Mouse (Mus musculus) right cerebral cortex, postnatal 10 days (tissue): ENCODE measurements around the gene AW011738.

ENCODE experiments used
- DNase-seq, 2 experiments: peaks; one replicate each; pipeline ENCODE4 v3.0.0; 2021; ENCODE audit warnings: low spot score in 2 of 2

The AW011738 gene

DNA sequence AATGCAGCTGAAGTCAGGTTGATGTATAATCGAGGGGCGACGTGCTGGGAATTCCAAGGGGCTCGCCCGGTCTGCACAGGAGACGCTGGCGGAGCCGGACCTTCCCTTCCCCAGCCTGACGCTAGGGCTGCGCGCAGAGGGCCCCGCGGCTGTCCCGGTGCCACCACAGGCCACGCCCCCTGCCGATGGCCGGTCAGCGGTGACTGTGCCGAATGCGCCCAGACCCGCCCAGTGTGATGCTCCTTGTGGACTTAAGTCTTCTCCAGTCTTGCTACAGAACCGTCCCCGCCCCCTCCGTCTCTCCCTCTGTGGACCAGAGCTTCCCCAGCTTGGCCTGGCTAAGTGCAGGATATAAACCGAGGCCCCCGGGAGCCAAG lies 5.3 kb upstream of the AW011738 start:
- peak; percentile 88 to 90 for DNase-seq

DNA sequence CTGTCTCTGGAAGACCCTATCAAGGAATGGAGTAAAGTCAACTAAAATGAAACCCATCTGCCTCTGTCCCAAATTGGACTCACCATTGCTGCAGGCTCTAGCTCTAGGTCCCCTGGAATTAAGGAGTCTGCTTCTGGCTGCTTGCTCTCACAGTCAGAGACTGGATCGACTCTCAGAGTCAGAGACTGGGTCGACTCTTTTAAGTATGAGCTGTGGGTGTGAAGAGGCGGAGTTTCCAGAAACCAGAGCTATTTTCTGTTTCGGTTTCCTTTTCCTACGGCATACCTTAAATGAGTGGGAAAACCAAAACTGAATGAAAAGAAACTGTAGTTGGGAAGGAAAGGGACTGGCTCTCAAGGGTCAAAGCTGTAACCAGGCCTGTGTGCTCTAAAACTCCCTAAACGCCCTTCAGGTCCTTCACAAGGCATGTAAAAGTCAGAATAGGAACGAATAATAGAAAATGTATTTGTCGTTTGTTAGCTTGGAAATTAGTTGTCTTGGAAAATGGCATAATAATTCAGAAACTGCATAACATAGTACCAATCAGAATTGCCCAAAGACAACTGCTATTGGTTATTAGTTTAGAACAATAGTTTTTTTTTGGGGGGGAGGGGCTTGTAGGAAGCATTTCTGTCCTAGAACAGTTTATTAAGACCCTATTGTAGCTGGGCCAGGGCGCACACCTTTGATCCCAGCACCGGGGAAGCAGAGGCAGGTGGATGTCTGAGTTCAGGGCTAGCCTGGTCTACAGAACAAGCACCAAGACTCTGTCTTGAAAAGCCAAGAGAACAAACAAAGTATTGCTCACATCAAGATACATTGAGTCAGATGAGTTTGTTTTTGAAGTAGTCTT lies 2.3 kb upstream of the AW011738 start, which contains the start of gene Isg15:
TSS of gene Isg15 (minus strand) at position 196 of the 853 bp plus-strand sequence.
- no peak for DNase-seq

DNA sequence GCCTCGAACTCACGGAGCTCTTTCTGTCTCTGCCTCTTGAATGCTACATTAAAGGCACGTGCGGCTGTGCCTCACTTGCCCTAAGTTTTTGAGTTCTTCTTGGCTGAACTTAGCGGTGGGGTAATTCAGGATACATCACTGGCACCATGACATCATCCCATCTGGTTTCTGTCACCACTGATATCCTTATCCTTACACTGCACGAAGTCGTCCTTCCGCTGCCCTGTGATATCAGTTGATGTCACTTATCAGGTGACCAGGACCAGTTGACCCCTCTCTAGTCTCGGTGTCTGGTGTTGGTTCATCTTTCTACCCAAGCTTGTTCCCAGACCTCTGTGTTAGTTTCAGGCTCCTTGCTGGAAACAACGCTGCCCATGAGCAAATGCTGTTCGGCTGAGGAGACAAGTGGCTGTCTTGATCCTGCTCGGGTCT lies 626 bp upstream of the AW011738 start:
- DNase-seq = no peak

DNA sequence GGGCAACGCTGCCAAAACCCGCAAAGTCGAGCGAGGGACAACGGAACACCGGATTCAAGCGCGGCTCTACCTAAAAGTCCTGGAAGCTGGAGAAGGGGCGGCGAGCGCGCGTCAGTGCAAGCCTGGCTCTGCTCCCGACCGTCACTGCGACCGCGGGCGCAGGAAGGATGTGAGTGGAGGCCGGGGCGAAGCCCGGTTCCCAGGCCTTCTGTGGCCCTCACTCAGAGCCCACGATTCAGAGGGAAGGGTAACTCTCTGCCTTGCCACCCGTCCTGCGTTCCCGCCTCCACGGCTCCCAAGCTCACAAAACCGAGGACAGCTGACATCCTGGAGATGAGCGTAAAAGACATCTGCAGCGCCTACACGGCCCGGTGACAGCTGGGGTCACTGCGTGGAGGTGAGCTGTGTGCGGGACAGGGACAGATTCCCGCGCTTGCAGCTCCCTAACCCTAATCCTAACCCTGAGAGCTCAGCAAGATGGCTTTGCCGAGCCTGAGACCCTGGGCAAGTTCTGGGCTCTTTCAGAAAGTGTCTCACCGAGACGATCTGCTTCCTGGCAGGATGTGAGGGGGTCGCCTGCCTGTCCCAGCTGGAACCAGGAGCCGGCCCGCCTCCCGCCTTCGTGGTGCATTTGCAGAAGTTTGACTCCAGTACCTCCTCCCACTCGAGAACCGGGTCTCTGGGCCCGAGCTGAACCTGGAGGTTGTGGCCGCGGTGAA lies 468 bp downstream of the AW011738 start:
- DNase-seq = no peak

DNA sequence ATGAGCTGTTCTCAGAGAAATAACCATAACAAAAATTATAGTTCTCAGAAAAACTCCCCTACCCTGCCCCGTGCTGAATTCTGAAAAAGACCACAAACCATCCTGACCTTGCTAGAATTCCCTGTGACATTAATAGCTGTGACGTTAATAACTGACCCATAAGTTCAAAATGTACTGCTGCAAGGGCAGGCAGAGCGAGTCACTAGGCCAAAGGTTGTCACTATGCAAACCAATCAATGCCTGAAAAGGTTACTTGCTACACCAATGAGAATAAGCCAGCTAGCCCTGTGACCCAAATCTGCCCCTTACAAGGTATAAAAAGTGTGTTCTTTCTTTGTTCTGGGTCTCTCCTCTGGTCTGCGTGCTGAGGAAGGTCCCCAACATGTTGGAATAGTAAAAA lies 5.8 kb downstream of the AW011738 start:
- no peak for DNase-seq

DNA sequence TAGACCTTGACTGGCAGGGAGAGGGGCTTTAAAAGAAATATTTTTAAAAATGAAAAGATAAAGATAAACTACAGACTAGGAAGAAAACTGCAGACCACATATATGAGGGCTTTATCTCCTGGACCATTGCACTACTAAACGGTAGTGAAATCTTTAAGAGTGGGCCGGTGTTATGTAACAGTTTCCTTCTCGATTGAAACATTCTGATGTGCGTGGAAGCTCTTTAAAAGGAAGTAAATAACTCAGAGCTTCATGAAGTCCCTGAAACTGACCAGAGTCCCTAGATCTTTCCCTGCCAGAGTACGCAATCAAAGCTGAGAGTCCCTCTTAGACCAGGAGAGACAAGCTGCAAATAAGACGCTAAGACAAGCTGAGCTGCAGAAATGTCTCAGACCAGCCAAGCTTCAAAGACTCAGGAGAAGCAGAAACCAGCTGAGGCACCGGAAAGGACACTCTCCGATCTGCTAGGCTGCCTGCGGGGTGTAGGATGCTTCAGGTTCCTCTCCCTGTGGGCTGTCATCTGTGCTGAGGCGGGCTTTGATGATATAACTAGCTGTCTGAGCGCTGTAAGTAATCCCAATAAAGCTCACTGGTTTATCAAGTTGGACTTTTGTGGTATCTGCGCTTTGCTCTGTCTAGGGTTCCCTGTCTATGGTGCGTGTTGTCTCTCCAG lies 7.0 kb downstream of the AW011738 start:
- DNase-seq = no peak

DNA sequence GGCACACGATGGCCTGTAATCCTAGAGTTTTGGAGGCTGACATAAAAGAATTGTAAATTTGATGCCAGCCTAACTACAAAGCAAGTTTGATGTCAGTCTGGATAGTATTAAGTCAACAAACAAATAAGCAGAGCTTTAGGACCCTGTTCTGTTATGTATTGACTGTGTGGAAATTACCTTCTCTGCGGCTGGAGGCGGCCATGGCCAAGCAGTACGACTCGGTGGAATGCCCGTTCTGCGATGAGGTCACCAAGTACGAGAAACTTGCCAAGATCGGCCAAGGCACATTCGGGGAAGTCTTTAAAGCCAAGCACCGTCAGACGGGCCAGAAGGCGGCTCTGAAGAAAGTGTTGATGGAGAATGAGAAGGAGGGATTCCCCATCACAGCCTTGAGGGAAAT lies 10.0 kb downstream of the AW011738 start:
- DNase-seq = no peak

DNA sequence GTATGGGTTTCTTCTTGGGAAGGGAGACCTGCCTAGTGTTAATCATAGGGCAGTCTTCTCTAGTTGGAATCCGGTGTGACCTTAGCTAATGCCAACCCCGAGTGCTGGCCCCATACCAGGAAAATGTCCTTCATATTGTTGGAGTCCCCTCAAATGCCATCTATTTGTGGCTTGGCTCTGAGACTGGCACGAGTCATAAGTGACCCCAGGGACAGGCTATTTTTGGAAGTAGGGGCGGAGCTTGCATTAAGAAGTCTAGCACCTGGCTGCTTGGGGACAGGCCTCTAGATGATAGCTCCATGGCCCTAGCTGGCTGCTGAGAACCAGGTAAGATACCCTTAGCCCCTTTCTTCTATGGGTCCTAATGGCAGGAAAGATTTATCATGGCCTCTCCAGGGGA lies 12.5 kb downstream of the AW011738 start, which contains the start of gene Perm1:
TSS of gene Perm1 (plus strand) at position 220 of the 400 bp plus-strand sequence.
- no peak for DNase-seq

DNA sequence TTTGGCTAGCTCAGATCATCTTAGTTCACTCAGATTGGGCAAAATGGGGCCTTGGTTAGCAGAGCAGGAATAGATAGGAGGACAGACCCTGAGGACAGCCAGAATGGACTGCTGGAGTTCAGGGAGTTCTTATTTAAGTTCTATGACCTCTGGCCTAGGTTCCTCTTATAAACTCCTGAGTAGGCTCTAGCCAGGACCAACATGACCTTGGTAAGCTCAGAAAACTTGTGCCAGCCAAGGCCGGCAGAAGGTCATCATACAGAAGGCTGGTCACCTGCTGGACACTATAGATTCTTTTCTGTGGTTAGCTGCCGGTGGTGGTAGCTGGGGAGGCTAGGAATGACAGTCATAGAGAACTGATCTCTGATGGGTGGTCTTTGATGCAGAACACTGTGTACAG lies 13.1 kb downstream of the AW011738 start:
- no peak for DNase-seq

DNA sequence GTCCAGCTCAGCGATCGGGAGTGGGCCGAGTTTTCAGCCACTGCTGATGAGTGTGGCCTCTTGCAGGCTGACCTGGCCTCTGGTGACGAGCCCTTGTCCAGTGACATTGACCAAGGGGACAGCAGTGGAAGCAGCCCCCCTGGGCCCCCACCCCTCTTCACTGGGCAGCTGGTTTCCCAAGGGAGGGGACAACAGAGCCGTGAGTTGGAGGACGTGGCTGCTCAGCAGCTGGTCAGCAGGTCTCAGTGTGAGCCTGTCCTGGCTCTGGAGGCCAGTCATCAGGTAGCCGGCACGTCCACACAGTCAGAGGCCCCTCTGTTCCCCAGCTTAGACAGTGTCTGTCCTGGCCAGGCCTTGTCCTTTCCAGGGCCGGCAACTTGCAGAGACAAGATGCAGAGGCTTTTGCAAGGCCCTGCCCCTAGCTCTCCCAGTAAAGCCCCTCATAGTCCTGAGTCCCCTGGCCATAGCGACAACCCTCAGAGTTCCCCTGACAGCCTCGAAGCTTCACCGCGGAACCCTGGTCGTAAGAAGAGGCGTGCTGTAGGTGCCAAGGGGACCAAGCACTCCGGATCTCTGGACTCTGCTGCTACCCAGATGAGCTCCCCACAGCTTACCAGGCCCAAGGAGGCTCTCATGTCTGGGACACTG lies 14.0 kb downstream of the AW011738 start:
- DNase-seq = no peak

DNA sequence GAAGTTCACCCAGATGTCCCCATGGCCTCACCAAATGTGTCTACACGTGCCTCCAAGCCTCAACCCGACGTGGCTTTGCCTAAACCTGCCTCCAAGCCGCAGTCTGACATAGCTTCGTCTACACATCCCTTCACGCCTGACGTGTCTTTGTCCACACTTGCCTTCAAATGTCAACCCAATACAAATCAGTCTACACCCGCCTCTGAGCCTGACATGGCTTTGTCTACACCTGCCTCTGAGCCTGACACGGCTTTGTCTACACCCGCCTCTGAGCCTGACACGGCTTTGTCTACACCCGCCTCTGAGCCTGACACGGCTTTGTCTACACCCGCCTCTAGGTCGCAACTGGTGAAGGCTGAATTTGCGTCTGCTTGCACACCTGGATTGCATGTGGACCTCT lies 14.7 kb downstream of the AW011738 start:
- DNase-seq = peak in 1 of 2 experiments; percentile 44

DNA sequence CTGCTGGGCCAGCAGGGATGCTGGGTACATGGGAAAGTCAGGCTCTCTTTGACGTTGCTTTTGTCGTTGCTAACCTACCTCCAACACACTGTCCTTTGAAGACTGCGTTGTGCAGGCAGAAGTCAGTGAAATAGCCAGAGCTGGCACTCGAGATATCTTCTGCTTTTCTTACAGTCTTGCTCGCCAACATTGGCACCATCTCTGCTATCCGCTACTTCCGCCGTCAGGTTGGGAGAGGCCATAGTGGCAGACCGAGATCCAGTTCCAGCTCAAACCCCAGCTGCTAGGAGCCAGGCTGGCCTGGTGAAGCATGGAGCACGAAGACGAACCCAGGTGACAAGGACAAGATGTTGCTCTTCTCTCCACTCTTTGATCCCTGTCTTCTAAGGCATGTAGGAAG lies 16.8 kb downstream of the AW011738 start:
- no peak for DNase-seq

DNA sequence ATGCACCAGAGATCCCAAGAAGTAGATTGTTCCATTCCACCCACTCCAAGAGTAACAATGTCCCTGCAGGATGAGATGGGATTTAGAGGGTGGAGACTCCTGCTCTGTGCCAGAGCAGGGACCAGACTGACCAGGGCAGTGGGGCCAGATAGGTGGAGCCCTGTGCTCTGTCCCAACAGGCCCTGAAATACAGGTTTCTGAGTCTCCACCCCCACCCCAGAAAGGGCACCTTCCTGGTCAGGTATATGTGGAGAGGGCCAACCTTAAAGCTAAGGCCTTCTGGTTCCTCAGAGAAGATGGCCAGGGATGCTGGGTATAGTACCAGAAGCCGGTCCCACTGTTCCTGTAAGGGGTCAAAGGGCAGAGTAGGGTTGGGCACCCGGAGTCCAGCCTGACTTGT lies 21.2 kb downstream of the AW011738 start:
- DNase-seq = no peak

DNA sequence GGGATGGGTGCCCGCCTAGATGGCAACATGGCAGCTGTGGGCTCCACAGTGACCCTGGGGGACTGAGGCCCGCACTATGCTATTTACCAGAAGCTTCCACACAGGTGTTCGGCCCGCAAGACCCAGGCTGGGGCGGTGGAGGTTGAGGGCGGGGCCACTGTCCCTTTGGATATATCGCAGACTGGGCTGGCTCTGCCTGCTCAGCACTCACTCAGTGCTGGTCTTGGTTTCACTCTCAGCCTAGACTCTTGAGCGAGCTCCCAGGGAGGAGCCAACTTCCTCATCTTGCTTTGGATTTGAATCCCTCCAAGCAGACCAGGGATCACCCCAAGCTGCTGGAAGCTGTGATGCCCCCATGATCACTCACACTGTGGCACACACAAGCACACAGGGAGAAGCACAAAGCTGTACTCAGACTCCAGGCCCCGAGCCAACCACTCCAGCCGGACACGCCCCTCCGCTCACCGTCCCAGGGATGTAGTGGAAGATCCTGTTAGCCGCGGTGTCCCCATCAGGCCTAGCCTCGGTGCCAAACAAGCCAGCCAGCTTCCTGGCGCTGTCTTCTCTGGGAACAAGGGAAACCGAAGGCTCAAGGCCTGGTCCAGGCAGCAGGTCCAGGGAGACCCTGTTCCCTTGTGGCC lies 24.8 kb downstream of the AW011738 start:
- DNase-seq = no peak

DNA sequence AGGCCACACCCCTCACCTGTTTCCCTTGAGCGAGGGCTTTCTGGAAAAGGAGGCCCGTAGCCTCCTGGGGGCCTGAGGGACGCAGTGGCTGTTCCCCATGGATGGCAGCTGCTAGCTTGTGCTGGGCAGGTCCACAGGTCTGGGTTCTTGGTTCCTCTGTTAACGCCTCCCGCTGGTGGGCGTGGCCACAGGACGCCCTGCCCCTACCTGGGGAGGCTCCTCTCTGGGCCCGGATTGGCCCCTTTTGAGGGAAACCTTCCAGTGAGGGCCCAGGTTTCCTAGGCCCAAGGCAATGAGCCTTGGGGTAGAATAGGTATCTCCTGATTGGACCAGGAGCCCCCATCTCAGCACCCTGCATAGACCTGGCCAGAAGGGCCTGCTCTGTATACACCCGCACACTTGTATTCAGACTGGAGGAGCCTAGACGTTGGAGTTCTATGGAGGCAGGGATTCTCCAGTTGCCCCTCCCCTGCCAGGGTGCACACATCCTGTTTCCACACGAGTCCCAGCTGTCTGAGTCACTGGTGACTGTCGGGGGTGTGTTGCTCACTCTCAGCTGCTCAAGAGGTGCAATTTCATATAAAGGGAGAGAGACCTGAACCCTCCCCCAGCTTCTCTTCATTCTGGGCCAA lies 25.4 kb downstream of the AW011738 start:
- no peak for DNase-seq

DNA sequence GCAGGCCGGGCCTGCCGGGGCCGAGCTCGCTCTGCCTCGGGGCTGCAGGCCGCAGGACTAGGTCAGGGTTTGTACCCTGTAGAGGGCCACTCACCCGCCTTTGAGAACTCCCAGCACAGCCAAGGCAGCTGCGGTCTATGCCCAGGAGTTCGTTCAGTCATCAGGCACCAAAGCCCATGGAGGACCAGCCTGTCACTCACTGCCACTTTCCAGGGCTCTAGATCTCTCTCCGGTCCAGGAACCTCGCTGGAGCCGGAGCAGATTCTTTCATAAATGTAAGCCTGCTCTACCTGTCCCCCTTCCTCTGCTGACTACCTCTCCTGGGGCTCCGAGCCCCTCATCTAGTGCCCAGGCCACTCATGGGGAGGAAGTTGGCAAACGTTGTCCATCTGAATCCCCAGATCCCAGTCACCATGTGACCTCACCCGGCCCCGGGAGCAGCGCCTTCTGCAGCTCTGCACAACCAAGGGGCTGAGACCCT lies 31.0 kb downstream of the AW011738 start:
- DNase-seq = no peak

DNA sequence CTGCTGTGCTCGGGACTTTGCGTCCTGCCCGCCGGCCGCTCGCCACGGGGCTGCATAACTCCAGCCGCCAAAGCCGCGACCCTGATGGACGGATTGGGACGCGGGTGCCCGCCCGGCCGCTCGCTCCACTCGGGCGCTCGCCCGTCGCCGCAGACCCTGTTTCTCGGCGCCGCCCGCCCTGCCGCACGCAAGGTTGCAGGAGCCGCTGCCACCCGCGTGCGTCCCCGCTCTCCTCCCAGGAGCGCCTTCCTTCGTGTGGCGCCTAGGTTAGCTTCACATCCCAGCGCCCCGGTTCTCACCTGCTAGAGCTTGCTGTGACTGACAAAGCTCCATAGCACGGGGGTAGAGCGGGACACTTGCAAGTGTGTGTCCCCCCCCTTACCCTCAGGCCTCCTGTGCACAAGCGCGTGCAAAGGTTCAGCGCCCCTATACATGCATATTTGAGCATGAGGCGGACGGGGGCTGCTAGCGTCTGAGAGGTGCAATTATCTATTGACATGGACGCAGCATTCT lies 31.7 kb downstream of the AW011738 start, which contains the start of gene Plekhn1:
TSS of gene Plekhn1 (minus strand) at position 157 of the 513 bp plus-strand sequence.
- DNase-seq = peak; percentile 85 to 87

DNA sequence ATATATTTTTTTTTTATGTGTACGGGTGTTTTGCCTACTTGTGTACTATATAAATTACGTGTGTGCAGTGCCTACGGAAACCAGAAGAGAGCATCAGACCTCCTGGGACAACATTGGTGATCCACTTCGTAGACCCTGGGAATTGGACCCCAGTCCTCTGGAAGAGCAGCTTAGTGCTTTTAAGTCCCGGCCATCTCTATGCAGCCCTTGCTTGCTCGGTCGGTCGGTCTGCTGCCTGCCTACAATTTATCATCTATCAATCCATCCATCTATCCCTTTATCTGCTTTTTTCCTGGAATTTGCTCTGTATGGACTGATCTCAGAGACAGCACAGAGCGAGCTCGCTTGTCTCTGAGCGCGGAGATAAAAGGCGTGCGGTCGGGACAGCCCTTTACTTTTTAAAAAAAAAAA lies 32.3 kb downstream of the AW011738 start:
- no peak for DNase-seq

DNA sequence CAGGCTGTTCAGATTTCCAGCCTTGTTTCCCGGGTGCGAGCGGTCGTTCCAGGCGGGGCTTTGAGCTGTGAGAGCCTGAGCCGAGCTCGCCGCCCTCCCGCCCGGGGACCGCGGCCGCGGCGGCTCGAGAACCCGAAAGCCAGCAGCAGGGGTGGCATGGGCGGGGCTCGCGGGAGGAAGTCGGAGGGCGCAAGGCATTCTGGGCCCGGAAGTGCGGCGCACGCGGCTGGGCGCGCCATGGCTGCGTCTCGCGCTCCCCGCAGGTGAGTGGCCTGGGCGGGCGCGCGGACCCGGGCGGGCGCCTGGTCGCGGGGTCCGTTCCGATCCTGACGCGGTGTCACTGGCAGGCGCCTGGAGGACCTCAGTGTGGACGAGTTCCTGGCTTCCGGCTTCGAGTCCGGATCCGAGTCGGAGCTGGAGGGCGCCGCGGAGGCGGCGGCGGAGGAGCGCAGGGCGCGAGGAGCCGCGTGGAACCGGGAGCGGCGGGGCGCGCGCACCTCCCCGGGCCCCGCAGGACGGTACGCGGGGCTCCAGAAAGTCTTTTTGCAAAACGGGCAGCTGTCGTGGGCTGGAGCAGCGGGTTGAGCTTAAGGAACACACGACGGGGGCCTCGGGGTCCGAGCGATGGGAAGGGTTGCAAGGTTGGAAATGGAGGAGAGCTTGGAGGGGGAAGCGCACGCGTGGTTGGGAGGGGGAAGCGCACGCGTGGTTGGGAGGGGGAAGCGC lies 32.9 kb downstream of the AW011738 start, which contains the start of gene Noc2l:
TSS of gene Noc2l (plus strand) at position 203 of the 726 bp plus-strand sequence.
- peak; percentile 94 to 95 for DNase-seq
